Mouse (Mus musculus) MEL (cell line): ENCODE measurements at regions not wholly inside any gene's neighbourhood (a gene's known extent, or its start where the extent isn't known, plus 50 kb on each side); places are given as distances from the start of the nearest gene placed in this dataset.

Experiments
- DNase-seq: peaks from one replicate; pipeline ENCODE4 v3.0.0; 2011; ENCODE audit warnings: low read depth, low spot score
- H3K27ac ChIP-seq: 2 replicates; pipeline ENCODE4 v1.5.1; 2012; ENCODE audit warnings: low read depth, mild to moderate bottlenecking, control low read depth, low read length, moderate library complexity; ENCODE audit not compliant: control insufficient read depth
- H3K27me3 ChIP-seq, 2 experiments: fragments of 150-350 bp in 1 of 2; sonication (generic) in 1 of 2; 2 replicates each; pipeline ENCODE4 v1.6.1; 2012; ENCODE audit warnings: low read length in 2 of 2, mild to moderate bottlenecking in 2 of 2, improper control_type of control experiment in 1 of 2, moderate library complexity in 1 of 2; ENCODE audit not compliant: insufficient read depth in 2 of 2, control insufficient read depth in 1 of 2
- H3K36me3 ChIP-seq, 2 experiments: 2 replicates each; pipeline ENCODE4 v1.6.1; 2012 to 2014; ENCODE audit warnings: low read length in 2 of 2, improper control_type of control experiment in 1 of 2, inconsistent platforms in 1 of 2, mild to moderate bottlenecking in 1 of 2; ENCODE audit not compliant: insufficient read depth in 2 of 2, control insufficient read depth in 1 of 2
- H3K4me1 ChIP-seq, 2 experiments: fragments of 150-350 bp in 1 of 2; sonication (generic) in 1 of 2; 2 replicates each; pipeline ENCODE4 v1.6.1; 2012; ENCODE audit warnings: low read length in 2 of 2, improper control_type of control experiment in 1 of 2, mild to moderate bottlenecking in 1 of 2; ENCODE audit not compliant: insufficient read depth in 2 of 2, control insufficient read depth in 1 of 2
- H3K4me3 ChIP-seq, 2 experiments: fragments of 150-350 bp in 1 of 2; sonication (generic) in 1 of 2; 2 replicates each; pipeline ENCODE4 v1.5.1; 2012; ENCODE audit warnings: low read depth in 2 of 2, low read length in 2 of 2, mild to moderate bottlenecking in 2 of 2, moderate library complexity in 2 of 2, control low read depth in 1 of 2, improper control_type of control experiment in 1 of 2; ENCODE audit not compliant: control insufficient read depth in 1 of 2, insufficient read depth in 1 of 2
- H3K79me2 ChIP-seq: 2 replicates; pipeline ENCODE4 v1.6.1; 2012; ENCODE audit warnings: mild to moderate bottlenecking, low read length, moderate library complexity; ENCODE audit not compliant: control insufficient read depth, poor library complexity, insufficient read depth
- H3K9ac ChIP-seq: 2 replicates; pipeline ENCODE4 v1.6.1; 2012; ENCODE audit warnings: low read depth, mild to moderate bottlenecking, control low read depth, low read length, moderate library complexity; ENCODE audit not compliant: control insufficient read depth, poor library complexity, severe bottlenecking
- H3K9me3 ChIP-seq: fragments of 150-350 bp; sonication (generic); replicated peaks from 2 replicates; pipeline ENCODE4 v1.6.1; 2012; ENCODE audit warnings: mild to moderate bottlenecking, low read length, improper control_type of control experiment, moderate library complexity; ENCODE audit not compliant: insufficient read depth
- CHD1 ChIP-seq: IDR thresholded peaks from 2 replicates; pipeline ENCODE4 v1.6.1; 2012; ENCODE audit warnings: low read depth, mild to moderate bottlenecking, inconsistent platforms, low read length, improper control_type of control experiment
- GABPA ChIP-seq: IDR thresholded peaks from 2 replicates; pipeline ENCODE4 v1.6.1; 2012; ENCODE audit warnings: low read depth, mild to moderate bottlenecking, inconsistent platforms, low read length, improper control_type of control experiment, moderate library complexity
- GATA1 ChIP-seq: IDR thresholded peaks from 2 replicates; pipeline ENCODE4 v1.6.1; 2011; ENCODE audit warnings: low read depth, low read length, improper control_type of control experiment
- HCFC1 ChIP-seq: IDR thresholded peaks from 2 replicates; pipeline ENCODE4 v1.6.1; 2012; ENCODE audit warnings: low read depth, mild to moderate bottlenecking, inconsistent platforms, low read length, improper control_type of control experiment, moderate library complexity
- KAT2A ChIP-seq: conservative IDR thresholded peaks from 2 replicates; pipeline ENCODE4 v1.6.1; 2012; ENCODE audit warnings: low read depth, low read length, improper control_type of control experiment, inconsistent platforms
- MAFK ChIP-seq: IDR thresholded peaks from 2 replicates; pipeline ENCODE4 v1.6.1; 2011; ENCODE audit warnings: low read depth, mild to moderate bottlenecking, low read length, improper control_type of control experiment, borderline replicate concordance
- NRF1 ChIP-seq: IDR thresholded peaks from 2 replicates; pipeline ENCODE4 v1.6.1; 2014; ENCODE audit warnings: low read depth, mild to moderate bottlenecking, inconsistent platforms, low read length, improper control_type of control experiment, moderate library complexity; ENCODE audit not compliant: poor library complexity, insufficient read depth, severe bottlenecking
- POLR2A ChIP-seq, 2 experiments: IDR thresholded peaks; 2 replicates each; pipeline ENCODE4 v1.6.1; 2011 to 2012; ENCODE audit warnings: low read length in 2 of 2, mild to moderate bottlenecking in 2 of 2, control low read depth in 1 of 2, improper control_type of control experiment in 1 of 2, low read depth in 1 of 2, moderate library complexity in 1 of 2; ENCODE audit not compliant: control insufficient read depth in 1 of 2, insufficient read depth in 1 of 2, poor library complexity in 1 of 2
- POLR2AphosphoS5 ChIP-seq: IDR thresholded peaks from 2 replicates; pipeline ENCODE4 v1.6.1; 2012; ENCODE audit warnings: low read depth, borderline replicate concordance, mild to moderate bottlenecking, inconsistent platforms, low read length, moderate library complexity, mixed read lengths
- SIN3A ChIP-seq: IDR thresholded peaks from 2 replicates; pipeline ENCODE4 v1.6.1; 2012; ENCODE audit warnings: low read length, improper control_type of control experiment, inconsistent platforms
- SMC3 ChIP-seq: IDR thresholded peaks from 2 replicates; pipeline ENCODE4 v1.6.1; 2011; ENCODE audit warnings: low read depth, low read length, improper control_type of control experiment
- TBP ChIP-seq: IDR thresholded peaks from 2 replicates; pipeline ENCODE4 v1.8.0; 2011; ENCODE audit warnings: low read depth, low read length, improper control_type of control experiment
- TCF12 ChIP-seq: IDR thresholded peaks from 2 replicates; pipeline ENCODE4 v1.6.1; 2014; ENCODE audit warnings: low read depth, mild to moderate bottlenecking, inconsistent platforms, low read length, improper control_type of control experiment, moderate library complexity
- UBTF ChIP-seq: IDR thresholded peaks from 2 replicates; pipeline ENCODE4 v1.6.1; 2012; ENCODE audit warnings: low read depth, mild to moderate bottlenecking, inconsistent platforms, low read length, improper control_type of control experiment, moderate library complexity, borderline replicate concordance; ENCODE audit not compliant: insufficient read depth
- ZC3H11A ChIP-seq: IDR thresholded peaks from 2 replicates; pipeline ENCODE4 v1.6.1; 2012; ENCODE audit warnings: low read depth, mild to moderate bottlenecking, inconsistent platforms, low read length, improper control_type of control experiment

DNA sequence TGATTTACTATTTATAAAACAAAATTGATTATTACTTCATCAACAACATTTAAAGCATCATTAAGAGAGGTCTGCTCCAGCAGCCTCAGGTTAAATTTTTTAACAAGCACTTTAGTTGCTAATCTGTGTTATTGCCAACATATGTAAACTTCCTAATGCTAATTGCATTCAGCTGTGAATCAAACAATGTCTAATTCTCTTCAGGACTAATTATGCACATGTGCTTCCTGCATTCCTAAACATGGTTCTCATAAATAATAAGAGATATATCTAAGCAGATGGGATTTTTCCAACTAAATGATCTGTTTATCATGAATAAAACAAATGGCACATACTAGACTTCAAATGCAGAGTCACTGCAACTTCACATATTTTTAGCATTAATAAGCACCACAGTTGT, 357.5 kb downstream of the Mdfic start:
- Histone ChIP-seq H3K27ac (no peak overlapping the region), H3K36me3 (no peaks in the 10 kb centered on the region), H3K4me1 (no peaks in the 10 kb centered on the region), H3K9me3 (no peaks in the 10 kb centered on the region), H3K9ac (no peak overlapping the region), H3K79me2 (no peaks in the 10 kb centered on the region), H3K4me3 (no peak overlapping the region), H3K27me3 (no peaks in the 10 kb centered on the region)
- DNase-seq, result no peak
- TF ChIP-seq UBTF (no peak), SMC3 (no peak), MAFK (no peak), GABPA (no peak), SIN3A (no peak), ZC3H11A (no peak), TBP (no peak), TCF12 (no peak), NRF1 (no peak), GATA1 (no peak), POLR2A (IDR thresholded peaks at IDR 0.05; ENCODE audit: control insufficient read depth in 1 of 2, insufficient read depth in 1 of 2, low read depth in 1 of 2, low read length in 2 of 2, poor library complexity in 1 of 2) (no peak), POLR2AphosphoS5 (no peak)

GRCm38 (mm10) chr6:16086952-16087537, 366.6 kb downstream of the Mdfic start:
- Histone ChIP-seq H3K9me3 (no peaks in the 10 kb centered on the region), H3K79me2 (no peaks in the 10 kb centered on the region), H3K27ac (no peak overlapping the region), H3K9ac (no peak overlapping the region), H3K4me3 (no peak overlapping the region), H3K27me3 (no peaks in the 10 kb centered on the region), H3K36me3 (no peaks in the 10 kb centered on the region), H3K4me1 (no peaks in the 10 kb centered on the region)
- TF ChIP-seq HCFC1 (no peak), POLR2A (IDR thresholded peaks at IDR 0.05; ENCODE audit: control insufficient read depth in 1 of 2, insufficient read depth in 1 of 2, low read depth in 1 of 2, low read length in 2 of 2, poor library complexity in 1 of 2) (no peak), KAT2A (no peak), CHD1 (no peak), UBTF (no peak), NRF1 (no peak)
- DNase-seq, result no peak
